Mouse (Mus musculus) thymus, postnatal 10 days (tissue): ENCODE measurements around the gene Ropn1.
A peak's percentile ranks its signal among the peaks of the same experiment; 100 is the strongest.
"Not testable (repeated sequence)": the region's sequence is repeated elsewhere in the genome, so short reads cannot be mapped to it uniquely, and the experiment has no call there.

ENCODE experiments used
- DNase-seq, 2 experiments: peaks; one replicate each; pipeline ENCODE4 v3.0.0; 2021; ENCODE audit warnings: low spot score in 2 of 2

Gene Ropn1

GRCm38 (mm10) chr16:34690334-34691144 is 40.8 kb downstream of the Ropn1 start, which contains the start of gene Ccdc14:
Gene Ccdc14 (plus strand): TSS chr16:34690616.
- DNase-seq = peak; percentile 75 to 76

- DNase-seq = no peak
Measured at GRCm38 (mm10) chr16:34691156-34691555, 41.4 kb downstream of the Ropn1 start.

DNA sequence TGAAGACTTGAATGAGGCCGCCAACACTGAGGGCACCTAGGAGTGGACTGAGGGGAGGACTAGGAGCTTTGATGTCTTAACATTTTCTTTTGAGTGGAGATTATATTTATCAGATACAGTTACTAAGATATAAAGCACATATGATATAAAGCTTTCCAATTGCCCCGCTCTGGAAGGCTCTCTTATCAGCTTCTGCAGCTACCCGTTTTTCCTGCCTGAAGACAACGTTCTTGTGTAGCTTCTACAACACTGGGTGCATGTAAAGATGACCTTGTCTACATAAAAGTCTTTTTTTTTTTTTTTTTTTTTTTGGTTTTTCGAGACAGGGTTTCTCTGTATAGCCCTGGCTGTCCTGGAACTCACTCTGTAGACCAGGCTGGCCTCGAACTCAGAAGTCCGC is 44.8 kb downstream of the Ropn1 start:
- no peak for DNase-seq

DNA sequence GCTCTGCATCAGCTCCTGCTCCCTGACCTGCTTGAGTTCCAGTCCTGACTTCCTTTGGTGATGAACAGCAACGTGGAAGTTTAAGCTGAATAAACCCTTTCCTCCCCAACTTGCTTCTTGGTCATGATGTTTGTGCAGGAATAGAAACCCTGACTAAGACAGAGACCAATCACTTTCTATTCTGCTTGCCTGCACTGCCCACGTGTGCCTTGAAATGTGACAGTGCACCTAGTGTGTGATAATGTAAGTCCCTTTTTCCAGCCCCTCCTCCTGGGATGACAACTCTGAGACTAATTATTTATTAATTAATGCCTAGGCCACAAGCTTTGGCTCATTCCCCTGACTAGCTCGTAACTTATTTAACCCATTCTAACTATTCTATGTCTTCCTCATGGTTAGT is 49.0 kb downstream of the Ropn1 start:
- not testable (repeated sequence) for DNase-seq

GRCm38 (mm10) chr16:34700165-34700827 is 50.6 kb downstream of the Ropn1 start:
- peak; percentile 11 to 39 for DNase-seq

GRCm38 (mm10) chr16:34700828-34701216 is 51.1 kb downstream of the Ropn1 start:
- DNase-seq = no peak

- DNase-seq = no peak
Measured at GRCm38 (mm10) chr16:34706019-34706418, 56.3 kb downstream of the Ropn1 start.

- DNase-seq = no peak
Measured at GRCm38 (mm10) chr16:34706487-34706946, 56.8 kb downstream of the Ropn1 start.

DNA sequence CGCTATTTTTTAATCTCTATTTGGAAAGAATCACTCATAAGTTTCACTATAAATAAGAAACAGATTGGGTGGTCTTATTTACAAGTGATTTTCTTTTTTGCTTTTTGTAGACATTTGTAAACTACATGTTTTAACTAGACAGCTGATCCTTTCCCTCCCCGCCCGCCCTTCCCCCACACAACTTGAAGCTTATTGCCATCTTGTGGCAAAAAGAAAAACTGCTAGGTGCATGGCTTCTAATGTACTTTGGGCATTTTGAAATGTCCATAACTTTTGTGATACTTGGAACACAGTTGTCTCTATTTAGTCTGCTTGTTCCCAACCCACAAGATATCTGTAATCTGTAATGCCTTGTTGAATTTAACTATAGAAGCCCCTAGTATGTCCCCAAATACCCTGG is 61.8 kb downstream of the Ropn1 start:
- no peak for DNase-seq

GRCm38 (mm10) chr16:34725156-34725555 is 75.4 kb downstream of the Ropn1 start:
- DNase-seq = no peak
